Mouse (Mus musculus): ENCODE measurements around the gene Rasgrp4.

The Rasgrp4 gene

DNA sequence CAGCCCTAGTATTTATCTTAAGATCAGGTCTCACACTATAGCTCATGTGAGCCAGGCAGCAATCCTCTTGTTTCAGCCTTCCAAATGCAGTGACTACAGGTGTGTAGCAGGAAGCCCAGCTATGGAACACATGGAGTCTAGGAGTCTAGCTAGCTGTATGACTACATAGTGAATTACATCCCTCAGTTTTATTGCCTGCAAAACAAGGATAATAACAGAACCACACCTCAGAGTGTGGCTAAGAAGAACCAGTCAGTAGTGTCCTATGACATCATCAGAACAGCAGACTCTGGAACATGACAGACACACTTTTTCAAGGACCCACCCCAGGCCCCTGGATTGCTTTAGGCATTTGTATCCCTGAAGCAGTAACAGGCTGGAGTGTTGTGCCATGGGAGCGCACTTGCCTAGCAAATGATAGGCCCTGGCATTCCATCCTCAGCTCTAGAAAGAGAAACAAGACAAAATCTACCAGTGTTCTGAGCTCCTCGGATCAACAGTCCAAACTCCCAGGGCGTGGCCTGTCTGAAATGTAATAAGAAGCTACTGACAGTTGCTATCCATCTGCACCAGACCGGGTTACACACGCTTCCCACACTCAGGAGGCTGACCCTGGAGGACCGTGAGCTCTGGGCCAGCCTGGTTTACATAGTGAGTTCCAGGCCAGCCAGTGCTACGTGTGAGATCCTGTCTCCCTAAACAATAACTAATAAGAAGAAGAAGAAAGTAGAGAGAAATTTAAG is 12.1 kb downstream of the Rasgrp4 start:
- no peak for DNase-seq (ENCODE audit: low read depth, low spot score)

DNA sequence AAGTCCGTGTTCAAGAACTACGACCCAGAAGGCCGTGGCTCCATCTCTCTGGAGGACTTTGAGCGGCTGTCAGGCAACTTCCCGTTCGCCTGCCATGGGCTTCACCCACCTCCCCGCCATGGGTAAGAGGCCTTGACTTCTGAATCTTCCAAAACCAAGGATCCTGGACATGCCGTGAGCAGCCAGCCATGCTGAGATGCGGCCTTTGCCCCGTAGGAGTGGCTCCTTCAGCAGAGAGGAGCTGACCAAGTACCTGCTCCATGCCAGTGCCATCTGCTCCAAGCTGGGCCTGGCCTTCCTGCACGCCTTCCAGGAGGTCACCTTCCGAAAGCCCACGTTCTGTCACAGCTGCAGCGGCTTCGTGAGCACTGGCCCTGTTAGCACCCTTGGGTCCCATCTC is 14.1 kb downstream of the Rasgrp4 start:
- DNase-seq (ENCODE audit: low read depth, low spot score): no peak

GRCm38 (mm10) chr7:29151486-29151885 is 16.8 kb downstream of the Rasgrp4 start:
- DNase-seq (ENCODE audit: low read depth, low spot score): no peak

DNA sequence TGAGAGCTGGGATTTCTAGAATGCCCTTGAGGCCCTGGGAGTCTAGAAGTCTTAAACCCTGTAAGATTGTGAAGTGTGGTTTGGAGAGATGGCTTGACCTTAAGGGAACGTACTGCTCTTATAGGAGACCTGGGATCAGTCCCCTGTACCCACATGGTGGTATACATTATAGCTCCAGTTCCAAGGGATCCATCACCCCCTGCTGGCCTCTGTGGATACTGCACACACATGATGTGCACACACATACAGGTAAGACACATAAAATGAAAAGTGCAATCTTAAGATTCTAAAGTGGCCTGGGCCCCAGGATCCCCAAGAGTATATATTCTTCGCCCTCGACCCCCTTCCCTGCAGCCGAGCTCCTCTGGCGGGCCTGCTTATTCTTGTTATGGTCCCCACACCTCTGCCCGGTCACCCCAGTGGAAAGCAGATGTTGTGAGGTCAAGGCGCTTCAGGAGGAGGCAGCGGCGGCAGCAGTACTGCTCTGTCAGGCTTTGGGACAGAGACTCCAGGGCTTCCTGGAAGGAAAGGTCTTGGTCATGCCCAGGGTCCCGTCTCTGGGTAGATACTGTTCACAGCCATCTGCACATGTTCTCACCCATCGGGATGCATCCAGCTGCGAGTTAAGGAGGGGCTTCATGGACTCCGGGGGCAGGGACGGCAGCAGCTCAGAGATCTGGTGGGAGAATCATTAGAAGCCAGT is 19.5 kb downstream of the Rasgrp4 start:
- no peak for DNase-seq (ENCODE audit: low read depth, low spot score)

- DNase-seq (ENCODE audit: low read depth, low spot score): peak; percentile 93
These were observed 20.7 kb downstream of the Rasgrp4 start for GRCm38 (mm10) chr7:29155196-29155837.

- peak; percentile 87 for DNase-seq (ENCODE audit: low read depth, low spot score)
These were observed 21.5 kb downstream of the Rasgrp4 start, which contains the start of gene Fam98c for GRCm38 (mm10) chr7:29155838-29156782. Fam98c (minus strand) TSS chr7:29156234.

- DNase-seq (ENCODE audit: low read depth, low spot score): no peak
These were observed 23.6 kb downstream of the Rasgrp4 start for GRCm38 (mm10) chr7:29158264-29158663.

DNA sequence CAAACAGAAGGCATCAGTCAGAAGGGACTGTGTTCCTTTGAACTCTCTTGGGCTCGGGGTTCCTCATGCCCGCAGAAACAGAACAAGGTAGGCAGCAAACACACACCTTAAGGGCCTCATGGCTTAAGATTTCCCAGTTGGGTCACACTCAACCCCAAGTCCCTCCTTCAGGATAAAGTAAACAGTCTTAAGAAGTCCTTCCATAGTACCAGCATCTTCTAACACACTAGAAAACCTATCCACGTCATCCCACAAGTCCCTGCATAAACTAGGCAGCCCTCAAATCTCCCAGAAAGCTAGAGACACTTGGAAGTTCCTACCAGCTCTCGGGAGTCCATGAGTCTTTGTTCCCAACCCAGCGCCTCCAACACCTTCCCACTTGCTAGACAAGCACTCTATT is 27.6 kb downstream of the Rasgrp4 start:
- no peak for DNase-seq (ENCODE audit: low read depth, low spot score)

GRCm38 (mm10) chr7:29162750-29163525 is 28.3 kb downstream of the Rasgrp4 start:
- DNase-seq (ENCODE audit: low read depth, low spot score): peak; percentile 54

GRCm38 (mm10) chr7:29167656-29168055 is 33.0 kb downstream of the Rasgrp4 start:
- DNase-seq (ENCODE audit: low read depth, low spot score): no peak

- no peak for DNase-seq (ENCODE audit: low read depth, low spot score)
These were observed 33.6 kb downstream of the Rasgrp4 start for GRCm38 (mm10) chr7:29168121-29168695.

GRCm38 (mm10) chr7:29168791-29169230 is 34.2 kb downstream of the Rasgrp4 start:
- no peak for DNase-seq (ENCODE audit: low read depth, low spot score)

DNA sequence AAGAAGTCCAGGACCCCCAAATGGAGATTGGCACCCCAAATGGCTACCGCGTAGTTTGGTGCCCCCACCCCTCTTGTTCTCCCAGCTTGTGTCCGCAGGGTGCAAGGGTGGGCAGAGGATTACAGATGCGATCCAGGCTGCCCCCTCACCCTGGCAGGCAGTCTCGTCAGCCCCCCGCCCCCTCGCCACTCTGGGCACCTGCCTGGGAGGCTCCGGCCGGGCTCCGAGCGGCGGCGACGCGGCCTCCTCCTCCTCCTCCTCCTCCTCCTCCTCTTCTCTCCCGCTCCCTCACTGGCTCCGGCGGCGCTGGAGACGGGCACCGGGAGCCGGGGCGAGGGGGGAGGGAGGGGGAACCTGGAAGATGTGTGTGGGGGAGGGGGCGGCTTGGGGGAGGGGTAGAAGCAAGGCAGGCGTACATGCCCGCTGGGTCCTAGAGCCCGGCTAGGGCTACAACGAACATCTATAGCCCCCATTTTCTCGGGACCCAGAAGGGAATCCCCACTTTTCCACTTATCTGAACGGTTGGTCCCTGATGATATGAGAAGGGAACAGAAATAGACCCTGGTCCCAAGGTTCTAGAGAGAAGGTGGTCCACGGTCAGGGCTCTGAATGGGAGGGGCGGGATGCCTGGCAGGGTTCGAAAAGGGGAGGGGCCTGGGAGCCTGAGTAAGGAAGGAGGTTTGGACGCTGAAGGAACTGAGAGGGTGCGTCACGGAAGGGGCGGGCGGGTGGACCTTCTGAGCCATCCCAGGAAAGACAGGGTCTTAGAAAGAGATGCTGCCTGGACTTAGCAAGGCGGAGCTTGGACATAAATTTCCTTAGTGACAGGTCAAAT is 34.8 kb downstream of the Rasgrp4 start:
- no peak for DNase-seq (ENCODE audit: low read depth, low spot score)

- peak; percentile 66 for DNase-seq (ENCODE audit: low read depth, low spot score)
These were observed 35.6 kb downstream of the Rasgrp4 start, which contains the start of the genes Ggn and Spred3 for GRCm38 (mm10) chr7:29170066-29170754. Ggn (plus strand) TSS chr7:29170210. Spred3 (minus strand) TSS chr7:29170411.

- DNase-seq (ENCODE audit: low read depth, low spot score): peak; percentile 50
These were observed 36.3 kb downstream of the Rasgrp4 start for GRCm38 (mm10) chr7:29170755-29171561.

GRCm38 (mm10) chr7:29171562-29172097 is 37.0 kb downstream of the Rasgrp4 start:
- DNase-seq (ENCODE audit: low read depth, low spot score): no peak

GRCm38 (mm10) chr7:29172390-29173016 is 37.9 kb downstream of the Rasgrp4 start:
- DNase-seq (ENCODE audit: low read depth, low spot score): no peak

Measured in A20 (cell line).